Comparison of ENCODE assay signal across 17 mouse cellular contexts in the genomic region with DNA sequence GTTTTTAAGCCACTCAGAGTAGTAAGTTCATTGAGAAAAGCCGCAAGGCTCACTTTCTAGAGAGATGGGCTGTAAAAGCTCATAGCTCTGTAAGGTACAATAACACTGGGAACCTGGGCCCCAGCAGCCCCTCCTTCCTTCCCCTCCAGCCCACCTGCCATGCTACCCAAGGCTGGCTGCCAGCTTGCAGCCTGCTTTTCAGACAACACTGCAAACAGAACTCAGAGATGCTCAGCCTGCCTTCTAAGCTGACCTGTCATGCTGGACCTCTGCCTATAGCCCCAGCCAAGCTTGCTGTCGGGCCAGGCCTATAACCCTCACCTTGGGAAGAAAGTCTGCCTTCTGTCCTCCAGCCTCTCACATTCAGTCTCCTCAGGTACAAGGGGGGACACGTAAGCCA. TPM values are rescaled to one million over a fixed set of nuclear protein-coding genes. Genes with fewer than 3 reads are reported as not detected.
A peak's percentile ranks its signal among the peaks of the same experiment; 100 is the strongest.
DNase-seq lines count a peak whose midpoint lies in the region; ATAC-seq and TF ChIP-seq lines count a peak whose summit lies in the region.
"Had no signal": no experiment of that assay in that cellular context is flagged by ENCODE, and none has a peak within 500 bp of the region (broad histone marks: within the 10 kb centered on the region; RNA-seq: fewer than 3 reads in every experiment).

No protein-coding gene starts in this region.

- no peaks in the 10 kb centered on the region for H3K27me3 ChIP-seq in lung, embryonic 16.5 days (ENCODE audit: control insufficient read depth, insufficient read depth, low read depth, low read length)
- no peaks in the 10 kb centered on the region for H3K27me3 ChIP-seq in limb, embryonic 14.5 days (ENCODE audit: control insufficient read depth, insufficient read depth, low read length)
- H3K27me3 ChIP-seq in heart, adult 2 months (ENCODE audit: control insufficient read depth, insufficient read depth, low read length) = no peaks in the 10 kb centered on the region
- H3K27me3 ChIP-seq: forebrain, embryonic 12.5 days; midbrain, embryonic 15.5 days had no signal

- peak; percentile 19; the same call in 1 of the 2 replicates for ATAC-seq in lung, embryonic 16.5 days (ENCODE audit: low read depth)
- 0 out of 2 replicates have a peak, but pooled peaks have one; percentile 10 for ATAC-seq in limb, embryonic 14.5 days (ENCODE audit: low FRiP score, low read depth)
- ATAC-seq: hindbrain, postnatal 0 days; midbrain, embryonic 15.5 days had no signal

- peaks cover 5% of the 10 kb centered on the region; the same call in 1 of the 2 replicates for H3K36me3 ChIP-seq in lung, embryonic 16.5 days (ENCODE audit: control insufficient read depth, insufficient read depth, low read length)
- peaks cover 24% of the 10 kb centered on the region for H3K36me3 ChIP-seq in limb, embryonic 14.5 days (ENCODE audit: control insufficient read depth, insufficient read depth, low read length)
- no peaks in the 10 kb centered on the region for H3K36me3 ChIP-seq in heart, adult 2 months (ENCODE audit: control insufficient read depth, insufficient read depth, low read length)

- no peak for TF ChIP-seq EP300 in heart, adult 2 months (IDR thresholded peaks at IDR 0.05; ENCODE audit: insufficient read depth, low read depth, low read length)

- H3K4me1 ChIP-seq in lung, embryonic 16.5 days (replicated peaks; ENCODE audit: control insufficient read depth, insufficient read depth, low read length) = peaks cover 5% of the 10 kb centered on the region
- no peaks in the 10 kb centered on the region for H3K4me1 ChIP-seq in lung, adult 2 months (ENCODE audit: control insufficient read depth, insufficient read depth, low read length)
- peaks cover 19% of the 10 kb centered on the region for H3K4me1 ChIP-seq in limb, embryonic 14.5 days (ENCODE audit: control insufficient read depth, insufficient read depth, low read length)
- H3K4me1 ChIP-seq in heart, adult 2 months (ENCODE audit: control insufficient read depth, insufficient read depth, low read length) = no peaks in the 10 kb centered on the region
- H3K4me1 ChIP-seq: forebrain, embryonic 12.5 days; midbrain, embryonic 15.5 days had no signal

- H3K4me3 ChIP-seq in gastrocnemius, adult 2 months = no peak overlapping the region
- H3K4me3 ChIP-seq in lung, embryonic 16.5 days (ENCODE audit: low read length) = no peak overlapping the region
- H3K4me3 ChIP-seq in lung, adult 2 months (replicated peaks; ENCODE audit: extremely low read depth, low read depth, low read length) = no peak overlapping the region
- no peak overlapping the region for H3K4me3 ChIP-seq in limb, embryonic 14.5 days (replicated peaks; ENCODE audit: low read length)
- no peak overlapping the region for H3K4me3 ChIP-seq in heart, adult 2 months
- H3K4me3 ChIP-seq: forebrain, embryonic 12.5 days; liver, embryonic 12.5 days; midbrain, embryonic 15.5 days; myocyte had no signal

- 65% methylated on average over 3 of the region's 3 CpGs for WGBS in lung, embryonic 16.5 days
- 73% methylated on average over 3 of the region's 3 CpGs for WGBS in lung, adult 2 months
- 58% methylated on average over 3 of the region's 3 CpGs for WGBS in limb, embryonic 14.5 days
- WGBS in heart, adult 2 months = 88% methylated on average over 3 of the region's 3 CpGs

- no peak for TF ChIP-seq POLR2A in lung, adult 2 months (IDR thresholded peaks at IDR 0.05; ENCODE audit: borderline replicate concordance, extremely low read depth, low read depth, low read length)
- no peak for TF ChIP-seq POLR2A in limb, embryonic 14.5 days (IDR thresholded peaks at IDR 0.05; ENCODE audit: borderline replicate concordance, extremely low read depth, insufficient read depth, insufficient read length)
- no peak for TF ChIP-seq POLR2A in heart, adult 2 months (IDR thresholded peaks at IDR 0.05; ENCODE audit: insufficient read depth, low read depth, low read length)

- H3K4me2 ChIP-seq in lung, embryonic 16.5 days (ENCODE audit: low read depth, low read length) = no peak overlapping the region
- 0 out of 2 replicates have a peak overlapping the region, but pooled peaks have one; percentile 2 for H3K4me2 ChIP-seq in limb, embryonic 14.5 days (replicated peaks; ENCODE audit: low read depth, low read length, severe bottlenecking)
- H3K4me2 ChIP-seq: forebrain, embryonic 12.5 days; liver, embryonic 12.5 days; midbrain, embryonic 15.5 days had no signal

- intact Hi-C loops in gastrocnemius, adult 2 months (cut with DNase I) = no loop called here
- intact Hi-C loops in heart, adult 2 months (cut with DNase I) = no loop called here

- no peaks in the 10 kb centered on the region for H3K9me3 ChIP-seq in lung, embryonic 16.5 days (ENCODE audit: control insufficient read depth, low read length)
- no peaks in the 10 kb centered on the region for H3K9me3 ChIP-seq in limb, embryonic 14.5 days (ENCODE audit: control insufficient read depth, low read length)
- H3K9me3 ChIP-seq: forebrain, embryonic 12.5 days; liver, embryonic 12.5 days; midbrain, embryonic 15.5 days had no signal

- no peak for DNase-seq in gastrocnemius, adult 2 months
- no peak for DNase-seq in gastrocnemius, postnatal 10 days
- DNase-seq in lung, adult 2 months = no peak
- DNase-seq in limb, embryonic 14.5 days (ENCODE audit: low spot score) = no peak
- no peak for DNase-seq in heart, adult 2 months
- DNase-seq in Muller cell, postnatal 12 days (ENCODE audit: inconsistent ontology term) = no peak
- DNase-seq: cerebellum, adult 8-10 months; gastrocnemius, postnatal 14 days; heart, postnatal 4 days; kidney, adult 8-10 months; thymus, adult 2 months had no signal

- no peak overlapping the region for H3K9ac ChIP-seq in lung, embryonic 16.5 days (ENCODE audit: low read length)
- H3K9ac ChIP-seq in limb, embryonic 14.5 days (ENCODE audit: low read depth, low read length, severe bottlenecking) = no peak overlapping the region
- H3K9ac ChIP-seq in heart, adult 2 months (ENCODE audit: low read depth, low read length) = no peak overlapping the region
- H3K9ac ChIP-seq: forebrain, embryonic 12.5 days; liver, embryonic 12.5 days; midbrain, embryonic 15.5 days had no signal

- peak overlapping the region; percentile 0; the same call in 1 of the 2 replicates for H3K27ac ChIP-seq in gastrocnemius, adult 2 months
- peak overlapping the region; percentile 78 for H3K27ac ChIP-seq in lung, embryonic 16.5 days (ENCODE audit: low read length)
- peak overlapping the region; percentile 34 for H3K27ac ChIP-seq in limb, embryonic 14.5 days (replicated peaks; ENCODE audit: low read depth, low read length)
- no peak overlapping the region for H3K27ac ChIP-seq in heart, adult 2 months
- H3K27ac ChIP-seq: forebrain, embryonic 12.5 days; hindbrain, postnatal 0 days; liver, embryonic 12.5 days; midbrain, embryonic 15.5 days had no signal

- no peak for TF ChIP-seq CTCF in gastrocnemius, adult 2 months (IDR thresholded peaks at IDR 0.05)
- no peak for TF ChIP-seq CTCF in lung, adult 2 months (IDR thresholded peaks at IDR 0.05; ENCODE audit: insufficient read depth, low read length)
- no peak for TF ChIP-seq CTCF in heart, adult 2 months (IDR thresholded peaks at IDR 0.05)

- H3K79me2 ChIP-seq in heart, adult 2 months (replicated peaks; ENCODE audit: control insufficient read depth, insufficient read depth, low read length) = no peaks in the 10 kb centered on the region

RNA-seq across cellular contexts. Expression of gene Pla2g4b, which starts 11.5 kb away (rescaled TPM):
- total RNA-seq in gastrocnemius, adult 2 months (2021) = 1 to 10 TPM in 1 of 2 experiments, under 1 TPM in 1; 0.99 to 1.7 TPM
- total RNA-seq in gastrocnemius, postnatal 10 days (2021) = 1 to 10 TPM in 1 of 2 experiments, under 1 TPM in 1; 0.82 to 2.2 TPM
- 1.1 and 1.4 TPM in 2 replicates for polyA plus RNA-seq in lung, embryonic 16.5 days (2015; fragmentation: Nextera tagmentation; extraction: Ambion mirVana)
- 4.3 and 20.6 TPM in 2 replicates for polyA plus RNA-seq in lung, adult 2 months (2012; rRNA removed)
- polyA plus RNA-seq in limb, embryonic 14.5 days (2012; rRNA removed) = 21.9 and 22.8 TPM in 2 replicates
- polyA plus RNA-seq in limb, embryonic 14.5 days (2014; fragmentation: Nextera tagmentation; extraction: Ambion mirVana) = 1.7 and 1.9 TPM in 2 replicates
- total RNA-seq in heart, adult 2 months (2021) = 1 to 10 TPM; 1.6 to 1.9 TPM
- 3.3 and 4.1 TPM in 2 replicates for polyA plus RNA-seq in heart, adult 2 months (2012; rRNA removed)

RNA-seq across cellular contexts. Expression of gene Gm28042, which starts 17.4 kb away (rescaled TPM):
- 1 to 10 TPM in 1 of 2 experiments, under 1 TPM in 1; 0.77 to 1.5 TPM for total RNA-seq in gastrocnemius, adult 2 months (2021)
- total RNA-seq in gastrocnemius, postnatal 10 days (2021) = 1 to 10 TPM; 1.1 to 1.2 TPM
- 2.3 and 4.3 TPM in 2 replicates for polyA plus RNA-seq in lung, embryonic 16.5 days (2015; fragmentation: Nextera tagmentation; extraction: Ambion mirVana)
- polyA plus RNA-seq in lung, adult 2 months (2012; rRNA removed) = 0.30 and 3.8 TPM in 2 replicates
- polyA plus RNA-seq in limb, embryonic 14.5 days (2012; rRNA removed) = 19.5 and 26.1 TPM in 2 replicates
- polyA plus RNA-seq in limb, embryonic 14.5 days (2014; fragmentation: Nextera tagmentation; extraction: Ambion mirVana) = 3.0 and 4.6 TPM in 2 replicates
- under 1 TPM; 0.55 to 0.77 TPM for total RNA-seq in heart, adult 2 months (2021)
- 2.2 and 6.2 TPM in 2 replicates for polyA plus RNA-seq in heart, adult 2 months (2012; rRNA removed)

RNA-seq across cellular contexts. Expression of gene Jmjd7, which starts 17.4 kb away (rescaled TPM):
- total RNA-seq in gastrocnemius, adult 2 months (2021) = 1 to 10 TPM; 1.6 to 2.4 TPM
- 1 to 10 TPM; 4.1 to 5.3 TPM for total RNA-seq in gastrocnemius, postnatal 10 days (2021)
- 21.2 and 22.9 TPM in 2 replicates for polyA plus RNA-seq in lung, embryonic 16.5 days (2015; fragmentation: Nextera tagmentation; extraction: Ambion mirVana)
- 5.1 and 10.6 TPM in 2 replicates for polyA plus RNA-seq in lung, adult 2 months (2012; rRNA removed)
- polyA plus RNA-seq in limb, embryonic 14.5 days (2012; rRNA removed) = 20.2 and 24.9 TPM in 2 replicates
- 26.1 and 28.2 TPM in 2 replicates for polyA plus RNA-seq in limb, embryonic 14.5 days (2014; fragmentation: Nextera tagmentation; extraction: Ambion mirVana)
- total RNA-seq in heart, adult 2 months (2021) = 1 to 10 TPM; 6.3 to 7.4 TPM
- polyA plus RNA-seq in heart, adult 2 months (2012; rRNA removed) = 6.4 and 14.6 TPM in 2 replicates
